Mouse (Mus musculus) myocyte (in vitro differentiated cells): Measurements from ENCODE around the gene Serpinc1.

Experiments
- POLR2A ChIP-seq: IDR thresholded peaks from one replicate; pipeline ENCODE4 v1.6.1; 2011; ENCODE audit warnings: low read depth, mild to moderate bottlenecking, control low read depth, moderate library complexity; ENCODE audit not compliant: insufficient read length
- TCF3 ChIP-seq: IDR thresholded peaks from one replicate; pipeline ENCODE4 v1.6.1; 2011; ENCODE audit warnings: low read depth, control low read depth; ENCODE audit not compliant: insufficient read length

DNA sequence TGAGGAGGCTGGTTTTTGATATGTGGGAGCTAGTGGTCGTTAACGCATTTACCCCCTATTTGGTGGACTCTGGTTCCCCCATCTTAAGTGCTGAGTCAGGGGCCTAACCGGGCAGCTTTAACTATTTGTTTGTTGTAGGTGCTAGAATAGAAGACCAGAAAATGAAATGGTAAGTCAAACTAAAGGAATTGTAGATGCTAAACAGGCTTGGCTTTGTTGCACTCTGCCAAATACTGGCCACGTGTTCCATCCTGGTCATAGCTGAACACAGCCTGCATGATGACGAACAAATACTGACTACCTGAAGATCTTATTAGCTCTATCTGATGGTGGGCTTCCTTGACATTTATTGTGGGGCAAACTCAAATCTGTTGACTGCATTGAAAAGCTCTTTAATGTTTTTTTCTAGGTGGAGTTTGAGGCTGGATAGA is 58.0 kb downstream of the Serpinc1 start:
- TF ChIP-seq POLR2A (no peak), TCF3 (no peak)
